Mouse (Mus musculus): ENCODE data around the gene Dennd1a. TPM values are rescaled to one million over a fixed set of nuclear protein-coding genes. Genes with fewer than 3 reads are reported as not detected.

Gene Dennd1a
- 10.5 and 30.0 TPM in 2 replicates for polyA plus RNA-seq (2021; fragmentation: Nextera tagmentation)
- long read RNA-seq, experiment 1, partial matches to known transcripts: 1 of 21 reads
- long read RNA-seq, experiment 1, other reads (novel, unspliced or antisense): 20 of 21 reads
- long read RNA-seq, experiment 2, partial matches to known transcripts: 1 of 9 reads
- long read RNA-seq, experiment 2, other reads (novel, unspliced or antisense): 8 of 9 reads

GRCm38 (mm10) chr2:38286733-38287551, at the start of gene Dennd1a:
TSS of gene Dennd1a (minus strand) at chr2:38287390.

GRCm38 (mm10) chr2:37776016-37776415, 511.2 kb downstream of the Dennd1a start, which contains the start of gene Crb2:
TSS of gene Crb2 (plus strand) at chr2:37776249.

Other genes starting within 250 kb of the Dennd1a start
- gene Lhx2, start 51.9 kb upstream of the Dennd1a start, polyA plus RNA-seq (2021; fragmentation: Nextera tagmentation): 6.9 and 15.4 TPM in 2 replicates
- 35.5 and 41.4 TPM in 2 replicates for gene Nek6, start 224.3 kb upstream of the Dennd1a start, polyA plus RNA-seq (2021; fragmentation: Nextera tagmentation)